28 mouse cellular contexts compared by ENCODE assay signal in genomic region chr2:124444199-124444598, GRCm38 (mm10).
DNase-seq lines count a peak whose midpoint lies in the region; ATAC-seq lines count a peak whose summit lies in the region.
"Had no signal": no experiment of that assay in that cellular context is flagged by ENCODE, and none has a peak within 500 bp of the region (broad histone marks: within the 10 kb centered on the region; RNA-seq: fewer than 3 reads in every experiment).

No protein-coding gene starts in this region.

- no peaks in the 10 kb centered on the region for H3K36me3 ChIP-seq in lung, embryonic 16.5 days (ENCODE audit: control insufficient read depth, insufficient read depth, low read length)
- H3K36me3 ChIP-seq: forebrain, embryonic 10.5 days; G1E; heart, embryonic 10.5 days; heart, embryonic 13.5 days; hindbrain, embryonic 10.5 days; hindbrain, embryonic 13.5 days had no signal

- H3K4me3 ChIP-seq in lung, embryonic 16.5 days (ENCODE audit: low read length) = no peak overlapping the region
- H3K4me3 ChIP-seq: forebrain, embryonic 10.5 days; forebrain, embryonic 13.5 days; gastrocnemius, adult 2 months; heart, adult 2 months; heart, embryonic 10.5 days; heart, embryonic 13.5 days; hindbrain, embryonic 10.5 days; hindbrain, embryonic 13.5 days had no signal

- 66% methylated on average over 2 of the region's 2 CpGs for WGBS in lung, embryonic 16.5 days

- no peaks in the 10 kb centered on the region for H3K27me3 ChIP-seq in lung, embryonic 16.5 days (ENCODE audit: control insufficient read depth, insufficient read depth, low read depth, low read length)
- H3K27me3 ChIP-seq: CH12.LX; forebrain, embryonic 13.5 days; heart, embryonic 13.5 days; hindbrain, embryonic 13.5 days; Patski had no signal

- no peak overlapping the region for H3K4me2 ChIP-seq in lung, embryonic 16.5 days (ENCODE audit: low read depth, low read length)
- H3K4me2 ChIP-seq: forebrain, embryonic 13.5 days; heart, embryonic 13.5 days; hindbrain, embryonic 13.5 days had no signal

- DNase-seq in heart, adult 11 months = peak; percentile 24
- DNase-seq in heart, postnatal 14 days = no peak
- DNase-seq in lung, postnatal 36 days = no peak
- no peak for DNase-seq in urinary bladder, postnatal 10 days (ENCODE audit: low spot score)
- no peak for DNase-seq in ovary, postnatal 36 days (ENCODE audit: low spot score)
- DNase-seq: adrenal gland, postnatal 10 days; adrenal gland, postnatal 36 days; B cell, adult 2 months; cerebellum, adult 11 months; cerebellum, adult 2 months; cerebellum, adult 9-11 months; cerebellum, postnatal 25 days; gastrocnemius, adult 2 months; gastrocnemius, postnatal 14 days; heart, adult 2 months had no signal

- no peaks in the 10 kb centered on the region; the same call in 1 of the 2 replicates for H3K9me3 ChIP-seq in lung, embryonic 16.5 days (ENCODE audit: control insufficient read depth, low read length)
- H3K9me3 ChIP-seq: forebrain, embryonic 10.5 days; forebrain, embryonic 13.5 days; heart, embryonic 10.5 days; heart, embryonic 13.5 days; hindbrain, embryonic 10.5 days; hindbrain, embryonic 13.5 days had no signal

- H3K9ac ChIP-seq in lung, embryonic 16.5 days (ENCODE audit: low read length) = no peak overlapping the region
- H3K9ac ChIP-seq: forebrain, embryonic 13.5 days; heart, embryonic 13.5 days; hindbrain, embryonic 13.5 days had no signal

- no peaks in the 10 kb centered on the region for H3K4me1 ChIP-seq in lung, embryonic 16.5 days (replicated peaks; ENCODE audit: control insufficient read depth, insufficient read depth, low read length)
- H3K4me1 ChIP-seq: hindbrain, embryonic 10.5 days had no signal

- ATAC-seq in lung, embryonic 16.5 days (ENCODE audit: low read depth) = peak; percentile 56; the same call in 1 of the 2 replicates
- ATAC-seq in granulocyte monocyte progenitor cell, adult 5-6 weeks (replicated peaks; ENCODE audit: poor library complexity, severe bottlenecking) = peak; percentile 80
- ATAC-seq: forebrain, embryonic 13.5 days; forebrain, embryonic 16.5 days; hindbrain, embryonic 16.5 days; Patski had no signal

- no peak overlapping the region for H3K27ac ChIP-seq in lung, embryonic 16.5 days (ENCODE audit: low read length)
- H3K27ac ChIP-seq: forebrain, embryonic 10.5 days; forebrain, embryonic 13.5 days; gastrocnemius, adult 2 months; heart, adult 2 months; heart, embryonic 10.5 days; heart, embryonic 13.5 days; hindbrain, embryonic 10.5 days; hindbrain, embryonic 13.5 days had no signal

- intact Hi-C loops in heart, postnatal 14 days (cut with DNase I) = no loop called here
